Comparison of ENCODE assay signal across 12 mouse cellular contexts in the genomic region with DNA sequence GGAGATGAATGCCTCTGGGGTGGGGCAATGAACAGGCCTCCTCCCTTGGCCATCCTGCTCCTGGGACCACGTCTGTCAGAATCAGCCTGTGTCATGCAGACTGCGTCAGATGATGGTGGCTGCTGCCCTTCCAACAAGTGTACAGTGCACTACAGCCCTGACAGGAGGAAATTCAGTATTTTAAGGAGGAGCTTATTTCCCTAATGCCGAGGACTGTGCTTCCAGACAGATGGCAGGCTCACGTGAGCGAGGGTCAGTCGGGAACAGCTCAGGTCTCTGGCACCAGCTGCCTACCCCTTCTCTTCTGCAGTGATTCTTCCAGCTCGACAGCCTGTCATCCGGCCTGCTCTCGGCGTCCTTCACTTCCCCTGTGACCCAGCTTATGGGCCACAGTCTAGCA.
DNase-seq lines count a peak whose midpoint lies in the region; ATAC-seq lines count a peak whose summit lies in the region.
"Had no signal": no experiment of that assay in that cellular context is flagged by ENCODE, and none has a peak within 500 bp of the region (broad histone marks: within the 10 kb centered on the region; RNA-seq: fewer than 3 reads in every experiment).

No protein-coding gene starts in this region.

- no peaks in the 10 kb centered on the region for H3K9me3 ChIP-seq in embryonic facial prominence, embryonic 11.5 days (replicated peaks; ENCODE audit: control insufficient read depth, low read length)
- H3K9me3 ChIP-seq in embryonic facial prominence, embryonic 10.5 days = no peaks in the 10 kb centered on the region
- no peaks in the 10 kb centered on the region for H3K9me3 ChIP-seq in forebrain, embryonic 12.5 days
- no peaks in the 10 kb centered on the region for H3K9me3 ChIP-seq in limb, embryonic 13.5 days
- H3K9me3 ChIP-seq: heart, embryonic 15.5 days; liver, embryonic 15.5 days had no signal

- ATAC-seq in embryonic facial prominence, embryonic 11.5 days (replicated peaks; ENCODE audit: insufficient number of reproducible peaks, low FRiP score, low TSS enrichment, low read depth) = peak; percentile 65; the same call in 1 of the 2 replicates
- peak; percentile 74 for ATAC-seq in forebrain, embryonic 12.5 days (ENCODE audit: low FRiP score)
- peak; percentile 51 for ATAC-seq in limb, embryonic 13.5 days (ENCODE audit: low FRiP score, low read depth)

- WGBS in embryonic facial prominence, embryonic 11.5 days = 72% methylated on average over 10 of the region's 10 CpGs
- 67% methylated on average over 10 of the region's 10 CpGs for WGBS in embryonic facial prominence, embryonic 10.5 days
- 51% methylated on average over 10 of the region's 10 CpGs for WGBS in forebrain, embryonic 12.5 days
- 60% methylated on average over 10 of the region's 10 CpGs for WGBS in limb, embryonic 13.5 days

- H3K27me3 ChIP-seq in embryonic facial prominence, embryonic 11.5 days (ENCODE audit: control insufficient read depth, insufficient read depth, low read length) = no peaks in the 10 kb centered on the region
- no peaks in the 10 kb centered on the region for H3K27me3 ChIP-seq in embryonic facial prominence, embryonic 10.5 days (replicated peaks; ENCODE audit: low read depth, poor library complexity, severe bottlenecking)
- no peaks in the 10 kb centered on the region for H3K27me3 ChIP-seq in forebrain, embryonic 12.5 days
- H3K27me3 ChIP-seq in limb, embryonic 13.5 days = no peaks in the 10 kb centered on the region
- H3K27me3 ChIP-seq: heart, embryonic 15.5 days; liver, embryonic 15.5 days had no signal

- H3K27ac ChIP-seq in embryonic facial prominence, embryonic 11.5 days (replicated peaks; ENCODE audit: low read depth, low read length) = no peak overlapping the region
- no peak overlapping the region for H3K27ac ChIP-seq in embryonic facial prominence, embryonic 10.5 days (replicated peaks)
- no peak overlapping the region for H3K27ac ChIP-seq in forebrain, embryonic 12.5 days
- no peak overlapping the region for H3K27ac ChIP-seq in limb, embryonic 13.5 days
- H3K27ac ChIP-seq: heart, embryonic 15.5 days; liver, embryonic 15.5 days had no signal

- no peaks in the 10 kb centered on the region for H3K4me1 ChIP-seq in embryonic facial prominence, embryonic 11.5 days (ENCODE audit: control insufficient read depth, insufficient read depth, low read length)
- peaks cover 14% of the 10 kb centered on the region; the same call in 1 of the 2 replicates for H3K4me1 ChIP-seq in embryonic facial prominence, embryonic 10.5 days
- H3K4me1 ChIP-seq in forebrain, embryonic 12.5 days = peaks cover 16% of the 10 kb centered on the region
- H3K4me1 ChIP-seq in limb, embryonic 13.5 days = peaks cover 5% of the 10 kb centered on the region; the same call in 1 of the 2 replicates
- H3K4me1 ChIP-seq: heart, embryonic 15.5 days; liver, embryonic 15.5 days had no signal

- no peak for DNase-seq in embryonic facial prominence, embryonic 11.5 days (ENCODE audit: low spot score)
- no peak for DNase-seq in embryonic facial prominence, embryonic 10.5 days (ENCODE audit: low spot score)
- DNase-seq in retina, embryonic 14.5 days (ENCODE audit: low spot score) = peak; percentile 39
- no peak for DNase-seq in right cerebral cortex, postnatal 36 days (ENCODE audit: low spot score in 2 of 2)
- no peak for DNase-seq in heart, adult 11 months
- DNase-seq in thymus, adult 18-20 months = no peak
- DNase-seq: adrenal gland, postnatal 36 days; kidney, adult 18-20 months had no signal

- H3K4me2 ChIP-seq in embryonic facial prominence, embryonic 11.5 days (ENCODE audit: low read depth, low read length) = no peak overlapping the region
- H3K4me2 ChIP-seq in forebrain, embryonic 12.5 days = no peak overlapping the region
- no peak overlapping the region for H3K4me2 ChIP-seq in limb, embryonic 13.5 days (replicated peaks)
- H3K4me2 ChIP-seq: heart, embryonic 15.5 days; liver, embryonic 15.5 days had no signal

- H3K36me3 ChIP-seq in embryonic facial prominence, embryonic 11.5 days (replicated peaks; ENCODE audit: control insufficient read depth, insufficient read depth, low read depth, low read length) = no peaks in the 10 kb centered on the region
- no peaks in the 10 kb centered on the region for H3K36me3 ChIP-seq in embryonic facial prominence, embryonic 10.5 days (replicated peaks)
- no peaks in the 10 kb centered on the region for H3K36me3 ChIP-seq in forebrain, embryonic 12.5 days (replicated peaks)
- H3K36me3 ChIP-seq in limb, embryonic 13.5 days = peaks cover 18% of the 10 kb centered on the region
- H3K36me3 ChIP-seq: heart, embryonic 15.5 days had no signal

- no peak overlapping the region for H3K4me3 ChIP-seq in embryonic facial prominence, embryonic 11.5 days (ENCODE audit: low read depth, low read length)
- H3K4me3 ChIP-seq in embryonic facial prominence, embryonic 10.5 days = no peak overlapping the region
- H3K4me3 ChIP-seq in forebrain, embryonic 12.5 days (replicated peaks) = no peak overlapping the region
- H3K4me3 ChIP-seq in limb, embryonic 13.5 days = no peak overlapping the region
- H3K4me3 ChIP-seq: heart, embryonic 15.5 days; liver, embryonic 15.5 days had no signal

- H3K9ac ChIP-seq in embryonic facial prominence, embryonic 11.5 days (replicated peaks; ENCODE audit: low read length) = no peak overlapping the region
- no peak overlapping the region for H3K9ac ChIP-seq in forebrain, embryonic 12.5 days
- H3K9ac ChIP-seq in limb, embryonic 13.5 days = no peak overlapping the region
- H3K9ac ChIP-seq: heart, embryonic 15.5 days; liver, embryonic 15.5 days had no signal
